Mouse (Mus musculus) liver, postnatal 0 days (tissue): ENCODE results near the gene Dnajc24.

Experiments used
- CTCF ChIP-seq: sonication (generic); IDR thresholded peaks from 2 replicates; pipeline ENCODE4 v1.5.1; 2016; ENCODE audit warnings: antibody characterized with exemption, low read depth
- EP300 ChIP-seq: IDR thresholded peaks from 2 replicates; pipeline ENCODE4 v1.6.1; 2016; ENCODE audit warnings: antibody characterized with exemption, low read depth, mild to moderate bottlenecking

- no peak for TF ChIP-seq CTCF
- no peak for TF ChIP-seq EP300
These were observed 53.2 kb downstream of the Dnajc24 start for GRCm38 (mm10) chr2:105950131-105950530.
